Mouse (Mus musculus) forebrain, embryonic 11.5 days (tissue): ENCODE results near the gene Notch4. TPM values are rescaled to one million over a fixed set of nuclear protein-coding genes. Genes with fewer than 3 reads are reported as not detected.
"Not testable (repeated sequence)": the region's sequence is repeated elsewhere in the genome, so short reads cannot be mapped to it uniquely, and the experiment has no call there.

ENCODE experiments used
- ATAC-seq: fragments of 200-750 bp; cut with Nextera tagmentation; replicated peaks from 2 replicates; pipeline ENCODE4 v1.8.0; 2017; ENCODE audit warnings: moderate TSS enrichment; ENCODE audit not compliant: low FRiP score
- DNase-seq: peaks from one replicate; pipeline ENCODE4 v3.0.0-alpha.2; 2017; ENCODE audit warnings: low spot score
- H3K27ac ChIP-seq: fragments of 300-500 bp; sonication (generic); 2 replicates; pipeline ENCODE4 v1.5.1; 2014; ENCODE audit warnings: low read depth, low read length
- H3K27me3 ChIP-seq: fragments of 300-500 bp; sonication (generic); 2 replicates; pipeline ENCODE4 v1.6.1; 2014; ENCODE audit warnings: mild to moderate bottlenecking, low read length, mixed read lengths; ENCODE audit not compliant: control insufficient read depth, insufficient read depth
- H3K36me3 ChIP-seq: fragments of 300-500 bp; sonication (generic); 2 replicates; pipeline ENCODE4 v1.6.1; 2014; ENCODE audit warnings: mild to moderate bottlenecking, low read length, moderate library complexity, mixed read lengths; ENCODE audit not compliant: control insufficient read depth, insufficient read depth
- H3K4me1 ChIP-seq: fragments of 300-500 bp; sonication (generic); replicated peaks from 2 replicates; pipeline ENCODE4 v1.6.1; 2014; ENCODE audit warnings: low read length, mixed read lengths; ENCODE audit not compliant: control insufficient read depth, insufficient read depth
- H3K4me2 ChIP-seq: fragments of 300-500 bp; sonication (generic); 2 replicates; pipeline ENCODE4 v1.6.1; 2014; ENCODE audit warnings: low read depth, mild to moderate bottlenecking, low read length, moderate library complexity, mixed read lengths; ENCODE audit not compliant: severe bottlenecking
- H3K4me3 ChIP-seq: fragments of 300-500 bp; sonication (generic); 2 replicates; pipeline ENCODE4 v1.5.1; 2014; ENCODE audit warnings: low read depth, low read length
- H3K9ac ChIP-seq: fragments of 300-500 bp; sonication (generic); 2 replicates; pipeline ENCODE4 v1.6.1; 2014; ENCODE audit warnings: low read length
- H3K9me3 ChIP-seq: fragments of 300-500 bp; sonication (generic); 2 replicates; pipeline ENCODE4 v1.6.1; 2016; ENCODE audit warnings: low read length, mixed read lengths; ENCODE audit not compliant: control insufficient read depth
- WGBS: fragments of 180-500 bp; shearing (Covaris S2); extraction: QIAGEN DNeasy Blood & Tissue Kit; methylation state at CpG from one replicate; pipeline ENCODE4 v1.1.7; 2014; 5-methylcytosine and 5-hydroxymethylcytosine counted together
- polyA plus RNA-seq: library from polyadenylated mRNA; unstranded; fragments of >200 nt; fragmentation: Nextera tagmentation; extraction: Ambion mirVana; gene quantifications from 2 replicates; pipeline ENCODE4 v1.2.1, GENCODE M21; 2014

Gene Notch4
- polyA plus RNA-seq, result 5.9 and 8.7 TPM in 2 replicates

- ATAC-seq, result no peak
- Histone ChIP-seq H3K9ac (no peak within 1 kb of the TSS), H3K4me1 (no peaks in the 10 kb centered on the region), H3K9me3 (no peaks in the 10 kb centered on the region; the same call in 1 of the 2 replicates), H3K36me3 (no peaks in the 10 kb centered on the region), H3K27me3 (no peaks in the 10 kb centered on the region), H3K4me3 (no peak within 1 kb of the TSS), H3K27ac (no peak within 1 kb of the TSS), H3K4me2 (no peak within 1 kb of the TSS)
- 15% methylated on average over 6 of the region's 6 CpGs for WGBS
- DNase-seq, result no peak
Measured at GRCm38 (mm10) chr17:34564003-34564421, at the start of gene Notch4. Gene Notch4, plus strand, starts transcription at chr17:34564268.

- Histone ChIP-seq H3K9ac (no peak overlapping the region), H3K9me3 (no peaks in the 10 kb centered on the region), H3K4me2 (no peak overlapping the region), H3K4me3 (no peak overlapping the region), H3K4me1 (no peaks in the 10 kb centered on the region), H3K36me3 (no peaks in the 10 kb centered on the region), H3K27me3 (no peaks in the 10 kb centered on the region), H3K27ac (no peak overlapping the region)
- DNase-seq, result peak; percentile 29
- 88% methylated on average over 2 of the region's 2 CpGs for WGBS
- ATAC-seq, result no peak
Measured at GRCm38 (mm10) chr17:34516514-34516913, 47.6 kb upstream of the Notch4 start.

GRCm38 (mm10) chr17:34517252-34517651 lies 46.8 kb upstream of the Notch4 start, which contains the start of gene Btnl6:
Gene Btnl6, minus strand, starts transcription at chr17:34517352.
- no peak within 1 kb of the TSS for H3K4me2 ChIP-seq
- no peak for ATAC-seq
- no peaks in the 10 kb centered on the region for H3K4me1 ChIP-seq
- H3K9ac ChIP-seq, result no peak within 1 kb of the TSS
- no peak within 1 kb of the TSS for H3K27ac ChIP-seq
- H3K9me3 ChIP-seq, result no peaks in the 10 kb centered on the region
- no peaks in the 10 kb centered on the region for H3K36me3 ChIP-seq
- WGBS, result 90% methylated on average over 4 of the region's 4 CpGs
- H3K4me3 ChIP-seq, result no peak within 1 kb of the TSS
- no peaks in the 10 kb centered on the region for H3K27me3 ChIP-seq
- DNase-seq, result no peak

- no peak for DNase-seq
- Histone ChIP-seq H3K4me3 (no peak overlapping the region), H3K4me1 (no peaks in the 10 kb centered on the region), H3K9ac (no peak overlapping the region), H3K9me3 (no peaks in the 10 kb centered on the region), H3K36me3 (no peaks in the 10 kb centered on the region), H3K4me2 (no peak overlapping the region), H3K27ac (no peak overlapping the region), H3K27me3 (no peaks in the 10 kb centered on the region)
- 85% methylated on average over 4 of the region's 4 CpGs for WGBS
- no peak for ATAC-seq
Measured at GRCm38 (mm10) chr17:34517795-34518194, 46.3 kb upstream of the Notch4 start.

GRCm38 (mm10) chr17:34518571-34518970 lies 45.5 kb upstream of the Notch4 start:
- H3K27ac ChIP-seq, H3K4me2 ChIP-seq, H3K4me1 ChIP-seq, ATAC-seq, H3K4me3 ChIP-seq, H3K9ac ChIP-seq, H3K27me3 ChIP-seq, H3K9me3 ChIP-seq, H3K36me3 ChIP-seq, DNase-seq: not testable (repeated sequence)
- WGBS, result 83% methylated on average over 3 of the region's 3 CpGs

GRCm38 (mm10) chr17:34519001-34519400 lies 45.1 kb upstream of the Notch4 start:
- Histone ChIP-seq H3K9ac (no peak overlapping the region), H3K27me3 (no peaks in the 10 kb centered on the region), H3K9me3 (no peaks in the 10 kb centered on the region), H3K4me3 (no peak overlapping the region), H3K27ac (no peak overlapping the region), H3K4me1 (no peaks in the 10 kb centered on the region), H3K36me3 (no peaks in the 10 kb centered on the region), H3K4me2 (no peak overlapping the region)
- 66% methylated on average over 1 of the region's 1 CpGs for WGBS
- DNase-seq (no peak), ATAC-seq (no peak)

GRCm38 (mm10) chr17:34532671-34533070 lies 31.4 kb upstream of the Notch4 start:
- 74% methylated on average over 3 of the region's 3 CpGs for WGBS
- no peaks in the 10 kb centered on the region for H3K36me3 ChIP-seq
- ATAC-seq, result no peak
- H3K27me3 ChIP-seq, result no peaks in the 10 kb centered on the region
- H3K9me3 ChIP-seq, result no peaks in the 10 kb centered on the region
- no peak overlapping the region for H3K9ac ChIP-seq
- no peak overlapping the region for H3K4me3 ChIP-seq
- DNase-seq, result no peak
- H3K4me1 ChIP-seq, result no peaks in the 10 kb centered on the region
- no peak overlapping the region for H3K4me2 ChIP-seq
- H3K27ac ChIP-seq, result no peak overlapping the region

- H3K27ac ChIP-seq, result not testable (repeated sequence)
- 91% methylated on average over 12 of the region's 13 CpGs for WGBS
Measured at GRCm38 (mm10) chr17:34543567-34543966, 20.5 kb upstream of the Notch4 start.

GRCm38 (mm10) chr17:34546797-34547196 lies 17.3 kb upstream of the Notch4 start:
- ATAC-seq (no peak), DNase-seq (peak; percentile 22)
- Histone ChIP-seq H3K9ac (no peak overlapping the region), H3K27me3 (no peaks in the 10 kb centered on the region), H3K4me2 (no peak overlapping the region), H3K36me3 (no peaks in the 10 kb centered on the region), H3K4me3 (no peak overlapping the region), H3K4me1 (no peaks in the 10 kb centered on the region), H3K9me3 (no peaks in the 10 kb centered on the region), H3K27ac (no peak overlapping the region)
- WGBS, result 80% methylated on average over 1 of the region's 1 CpGs

More at GRCm38 (mm10) chr17:34543567-34543966, 20.5 kb upstream of the Notch4 start:
- H3K4me3 ChIP-seq, H3K27me3 ChIP-seq, ATAC-seq, H3K9ac ChIP-seq, H3K36me3 ChIP-seq, H3K9me3 ChIP-seq, H3K4me1 ChIP-seq, H3K4me2 ChIP-seq: not testable (repeated sequence)
- DNase-seq, result peak; percentile 2
